Mouse (Mus musculus): ENCODE data around the gene Olfr686. TPM values are rescaled to one million over a fixed set of nuclear protein-coding genes. Genes with fewer than 3 reads are reported as not detected.
A peak's percentile ranks its signal among the peaks of the same experiment; 100 is the strongest.

Gene Olfr686
- polyA plus RNA-seq (2015; fragmentation: Nextera tagmentation; extraction: Ambion mirVana): not detected in 2 replicates

GRCm38 (mm10) chr7:105207385-105207784 is at the start of gene Olfr686:
Gene Olfr686, minus strand, starts transcription at chr7:105207485.
- Histone ChIP-seq H3K4me2 (ENCODE audit: low read depth, low read length) (no peak within 1 kb of the TSS), H3K27ac (ENCODE audit: low read length) (no peak within 1 kb of the TSS), H3K4me1 (replicated peaks; ENCODE audit: control insufficient read depth, insufficient read depth, low read length) (no peaks in the 10 kb centered on the region), H3K27me3 (ENCODE audit: control insufficient read depth, insufficient read depth, low read depth, low read length) (no peaks in the 10 kb centered on the region), H3K36me3 (ENCODE audit: control insufficient read depth, insufficient read depth, low read length) (no peaks in the 10 kb centered on the region), H3K9ac (ENCODE audit: low read length) (no peak within 1 kb of the TSS), H3K4me3 (ENCODE audit: low read length) (no peak within 1 kb of the TSS), H3K9me3 (ENCODE audit: control insufficient read depth, low read length) (no peaks in the 10 kb centered on the region)
- no peak for ATAC-seq (ENCODE audit: low read depth)

GRCm38 (mm10) chr7:105256656-105257055 is 49.4 kb upstream of the Olfr686 start:
- ATAC-seq (ENCODE audit: low read depth): no peak
- no peaks in the 10 kb centered on the region for H3K36me3 ChIP-seq (ENCODE audit: control insufficient read depth, insufficient read depth, low read length)
- no peaks in the 10 kb centered on the region for H3K4me1 ChIP-seq (replicated peaks; ENCODE audit: control insufficient read depth, insufficient read depth, low read length)
- WGBS: 68% methylated on average over 5 of the region's 5 CpGs
- H3K27me3 ChIP-seq (ENCODE audit: control insufficient read depth, insufficient read depth, low read depth, low read length): no peaks in the 10 kb centered on the region
- H3K27ac ChIP-seq (ENCODE audit: low read length): no peak overlapping the region
- no peak overlapping the region for H3K4me3 ChIP-seq (ENCODE audit: low read length)
- no peaks in the 10 kb centered on the region for H3K9me3 ChIP-seq (ENCODE audit: control insufficient read depth, low read length)
- H3K9ac ChIP-seq (ENCODE audit: low read length): no peak overlapping the region
- no peak overlapping the region for H3K4me2 ChIP-seq (ENCODE audit: low read depth, low read length)

GRCm38 (mm10) chr7:105248197-105248596 is 40.9 kb upstream of the Olfr686 start:
- no peak overlapping the region for H3K9ac ChIP-seq (ENCODE audit: low read length)
- H3K4me2 ChIP-seq (ENCODE audit: low read depth, low read length): no peak overlapping the region
- no peak overlapping the region for H3K4me3 ChIP-seq (ENCODE audit: low read length)
- H3K27me3 ChIP-seq (ENCODE audit: control insufficient read depth, insufficient read depth, low read depth, low read length): no peaks in the 10 kb centered on the region
- WGBS: 50% methylated on average over 1 of the region's 1 CpGs
- ATAC-seq (ENCODE audit: low read depth): no peak
- H3K27ac ChIP-seq (ENCODE audit: low read length): no peak overlapping the region
- no peaks in the 10 kb centered on the region for H3K9me3 ChIP-seq (ENCODE audit: control insufficient read depth, low read length)
- no peaks in the 10 kb centered on the region for H3K36me3 ChIP-seq (ENCODE audit: control insufficient read depth, insufficient read depth, low read length)
- H3K4me1 ChIP-seq (replicated peaks; ENCODE audit: control insufficient read depth, insufficient read depth, low read length): no peaks in the 10 kb centered on the region

GRCm38 (mm10) chr7:105247671-105248070 is 40.4 kb upstream of the Olfr686 start:
- H3K27ac ChIP-seq (ENCODE audit: low read length): no peak overlapping the region
- no peaks in the 10 kb centered on the region for H3K36me3 ChIP-seq (ENCODE audit: control insufficient read depth, insufficient read depth, low read length)
- no peak for ATAC-seq (ENCODE audit: low read depth)
- H3K27me3 ChIP-seq (ENCODE audit: control insufficient read depth, insufficient read depth, low read depth, low read length): no peaks in the 10 kb centered on the region
- H3K9me3 ChIP-seq (ENCODE audit: control insufficient read depth, low read length): no peaks in the 10 kb centered on the region
- no peaks in the 10 kb centered on the region for H3K4me1 ChIP-seq (replicated peaks; ENCODE audit: control insufficient read depth, insufficient read depth, low read length)
- no peak overlapping the region for H3K9ac ChIP-seq (ENCODE audit: low read length)
- 79% methylated on average over 3 of the region's 3 CpGs for WGBS
- H3K4me3 ChIP-seq (ENCODE audit: low read length): no peak overlapping the region
- no peak overlapping the region for H3K4me2 ChIP-seq (ENCODE audit: low read depth, low read length)

GRCm38 (mm10) chr7:105229386-105229785 is 22.1 kb upstream of the Olfr686 start:
- ATAC-seq (ENCODE audit: low read depth): no peak

GRCm38 (mm10) chr7:105228138-105228537 is 20.9 kb upstream of the Olfr686 start:
- H3K36me3 ChIP-seq (ENCODE audit: control insufficient read depth, insufficient read depth, low read length): no peaks in the 10 kb centered on the region
- no peaks in the 10 kb centered on the region for H3K9me3 ChIP-seq (ENCODE audit: control insufficient read depth, low read length)
- peak; percentile 78 for ATAC-seq (ENCODE audit: low read depth)
- no peaks in the 10 kb centered on the region for H3K27me3 ChIP-seq (ENCODE audit: control insufficient read depth, insufficient read depth, low read depth, low read length)
- H3K27ac ChIP-seq (ENCODE audit: low read length): no peak overlapping the region
- H3K4me3 ChIP-seq (ENCODE audit: low read length): no peak overlapping the region
- H3K4me1 ChIP-seq (replicated peaks; ENCODE audit: control insufficient read depth, insufficient read depth, low read length): no peaks in the 10 kb centered on the region
- H3K9ac ChIP-seq (ENCODE audit: low read length): no peak overlapping the region
- 79% methylated on average over 1 of the region's 1 CpGs for WGBS
- H3K4me2 ChIP-seq (ENCODE audit: low read depth, low read length): no peak overlapping the region

More at GRCm38 (mm10) chr7:105229386-105229785, 22.1 kb upstream of the Olfr686 start:
- Histone ChIP-seq H3K9me3 (ENCODE audit: control insufficient read depth, low read length) (no peaks in the 10 kb centered on the region), H3K27me3 (ENCODE audit: control insufficient read depth, insufficient read depth, low read depth, low read length) (no peaks in the 10 kb centered on the region), H3K4me2 (ENCODE audit: low read depth, low read length) (no peak overlapping the region), H3K36me3 (ENCODE audit: control insufficient read depth, insufficient read depth, low read length) (no peaks in the 10 kb centered on the region), H3K4me1 (replicated peaks; ENCODE audit: control insufficient read depth, insufficient read depth, low read length) (no peaks in the 10 kb centered on the region), H3K9ac (ENCODE audit: low read length) (no peak overlapping the region), H3K4me3 (ENCODE audit: low read length) (no peak overlapping the region), H3K27ac (ENCODE audit: low read length) (no peak overlapping the region)
- WGBS: 80% methylated on average over 2 of the region's 2 CpGs

- no peak overlapping the region for H3K4me3 ChIP-seq (ENCODE audit: low read length)
- H3K36me3 ChIP-seq (ENCODE audit: control insufficient read depth, insufficient read depth, low read length): no peaks in the 10 kb centered on the region
- no peaks in the 10 kb centered on the region for H3K4me1 ChIP-seq (replicated peaks; ENCODE audit: control insufficient read depth, insufficient read depth, low read length)
- no peak overlapping the region for H3K4me2 ChIP-seq (ENCODE audit: low read depth, low read length)
- no peak for ATAC-seq (ENCODE audit: low read depth)
- H3K9ac ChIP-seq (ENCODE audit: low read length): no peak overlapping the region
- H3K9me3 ChIP-seq (ENCODE audit: control insufficient read depth, low read length): no peaks in the 10 kb centered on the region
- H3K27me3 ChIP-seq (ENCODE audit: control insufficient read depth, insufficient read depth, low read depth, low read length): no peaks in the 10 kb centered on the region
- no peak overlapping the region for H3K27ac ChIP-seq (ENCODE audit: low read length)
These were observed 19.4 kb upstream of the Olfr686 start for GRCm38 (mm10) chr7:105226703-105227102.

- H3K9ac ChIP-seq (ENCODE audit: low read length): no peak overlapping the region
- H3K27me3 ChIP-seq (ENCODE audit: control insufficient read depth, insufficient read depth, low read depth, low read length): no peaks in the 10 kb centered on the region
- H3K4me1 ChIP-seq (replicated peaks; ENCODE audit: control insufficient read depth, insufficient read depth, low read length): no peaks in the 10 kb centered on the region
- no peaks in the 10 kb centered on the region for H3K9me3 ChIP-seq (ENCODE audit: control insufficient read depth, low read length)
- no peak overlapping the region for H3K4me3 ChIP-seq (ENCODE audit: low read length)
- no peak overlapping the region for H3K27ac ChIP-seq (ENCODE audit: low read length)
- no peak for ATAC-seq (ENCODE audit: low read depth)
- no peaks in the 10 kb centered on the region for H3K36me3 ChIP-seq (ENCODE audit: control insufficient read depth, insufficient read depth, low read length)
- H3K4me2 ChIP-seq (ENCODE audit: low read depth, low read length): no peak overlapping the region
These were observed 18.8 kb upstream of the Olfr686 start for GRCm38 (mm10) chr7:105226072-105226471.

GRCm38 (mm10) chr7:105218281-105218680 is 11.0 kb upstream of the Olfr686 start:
- Histone ChIP-seq H3K9ac (ENCODE audit: low read length) (no peak overlapping the region), H3K4me2 (ENCODE audit: low read depth, low read length) (no peak overlapping the region), H3K27me3 (ENCODE audit: control insufficient read depth, insufficient read depth, low read depth, low read length) (no peaks in the 10 kb centered on the region), H3K4me1 (replicated peaks; ENCODE audit: control insufficient read depth, insufficient read depth, low read length) (no peaks in the 10 kb centered on the region), H3K36me3 (ENCODE audit: control insufficient read depth, insufficient read depth, low read length) (no peaks in the 10 kb centered on the region), H3K4me3 (ENCODE audit: low read length) (no peak overlapping the region), H3K27ac (ENCODE audit: low read length) (no peak overlapping the region), H3K9me3 (ENCODE audit: control insufficient read depth, low read length) (no peaks in the 10 kb centered on the region)
- 59% methylated on average over 4 of the region's 4 CpGs for WGBS
- ATAC-seq (ENCODE audit: low read depth): no peak

GRCm38 (mm10) chr7:105214761-105215160 is 7.5 kb upstream of the Olfr686 start:
- no peak for ATAC-seq (ENCODE audit: low read depth)
- Histone ChIP-seq H3K4me2 (ENCODE audit: low read depth, low read length) (no peak overlapping the region), H3K9ac (ENCODE audit: low read length) (no peak overlapping the region), H3K9me3 (ENCODE audit: control insufficient read depth, low read length) (no peaks in the 10 kb centered on the region), H3K36me3 (ENCODE audit: control insufficient read depth, insufficient read depth, low read length) (no peaks in the 10 kb centered on the region), H3K4me1 (replicated peaks; ENCODE audit: control insufficient read depth, insufficient read depth, low read length) (no peaks in the 10 kb centered on the region), H3K4me3 (ENCODE audit: low read length) (no peak overlapping the region), H3K27ac (ENCODE audit: low read length) (no peak overlapping the region), H3K27me3 (ENCODE audit: control insufficient read depth, insufficient read depth, low read depth, low read length) (no peaks in the 10 kb centered on the region)
- WGBS: 50% methylated on average over 1 of the region's 1 CpGs

Measured in lung, embryonic 16.5 days (tissue).